Mouse (Mus musculus) skeletal muscle tissue, postnatal 0 days (tissue): Measurements from ENCODE around the gene Gldn. TPM values are rescaled to one million over a fixed set of nuclear protein-coding genes. Genes with fewer than 3 reads are reported as not detected.

Experiments used
- polyA plus RNA-seq: library from polyadenylated mRNA; unstranded; fragments of >200 nt; fragmentation: Nextera tagmentation; extraction: Ambion mirVana; gene quantifications from 2 replicates; pipeline ENCODE4 v1.2.1, GENCODE M21; 2015

The Gldn gene
- polyA plus RNA-seq = 0.10 and 0.14 TPM in 2 replicates

DNA sequence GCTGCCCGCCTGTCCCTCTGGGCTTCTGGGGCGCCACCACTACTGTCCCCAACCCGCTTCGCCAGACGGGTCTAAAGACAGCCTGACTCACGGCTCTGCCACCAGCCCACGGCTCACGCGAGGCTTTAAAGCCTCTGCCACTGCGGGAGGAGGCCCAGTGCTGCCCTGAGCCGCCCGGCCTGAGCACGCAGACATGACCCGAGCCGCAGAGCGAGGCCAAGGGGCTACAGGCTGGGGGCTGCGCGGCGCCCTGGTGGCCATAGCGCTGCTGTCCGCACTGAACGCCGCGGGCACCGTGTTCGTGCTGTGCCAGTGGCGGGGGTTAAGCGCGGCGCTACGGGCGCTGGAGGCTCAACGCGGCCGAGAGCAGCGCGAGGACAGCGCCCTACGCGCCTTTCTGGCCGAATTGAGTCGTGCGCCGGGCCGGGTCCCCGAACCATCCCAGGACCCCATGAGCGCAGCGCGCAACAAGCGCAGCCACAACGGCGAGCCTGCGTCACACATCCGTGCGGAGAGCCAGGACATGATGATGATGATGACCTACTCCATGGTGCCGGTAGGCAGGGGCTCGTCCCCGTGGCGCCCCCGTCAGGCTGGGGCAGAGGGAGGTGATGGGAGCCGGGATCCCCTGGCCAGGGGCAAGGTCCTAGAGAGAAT, at the start of gene Gldn:
Gldn (plus strand) TSS at position 156 of the 657 bp plus-strand sequence.

DNA sequence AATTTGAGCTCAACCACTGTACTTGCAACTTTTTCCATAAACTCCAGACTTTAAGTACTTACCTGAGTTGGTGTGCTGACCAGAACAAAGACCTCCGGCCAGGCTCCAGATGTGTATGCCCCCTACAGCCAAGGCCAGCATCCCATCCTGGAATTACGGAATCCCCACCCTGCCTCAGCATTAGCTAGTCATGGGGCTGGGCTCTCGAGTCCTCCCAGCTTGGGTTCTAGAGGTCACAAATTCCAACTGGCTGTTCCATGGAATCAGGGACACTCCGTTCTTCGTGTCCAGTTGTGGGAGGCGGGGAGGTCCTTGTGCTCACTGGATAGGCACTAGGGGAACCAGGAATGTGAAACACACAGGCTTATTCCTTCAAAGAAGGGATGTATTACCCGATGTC, 18.3 kb upstream of the Gldn start, which contains the start of gene Cyp19a1:
Cyp19a1 (minus strand) TSS at position 101 of the 400 bp plus-strand sequence.

Other genes with a start within 250 kb of the Gldn start
- 0.08 and 0.11 TPM in 2 replicates for gene Tnfaip8l3, start 218.1 kb upstream of the Gldn start, polyA plus RNA-seq
- not detected in 2 replicates for gene Cyp19a1, start 18.4 kb upstream of the Gldn start, polyA plus RNA-seq
- gene Dmxl2, start 215.1 kb downstream of the Gldn start, polyA plus RNA-seq = 2.4 and 2.5 TPM in 2 replicates